Mouse (Mus musculus): ENCODE measurements around the gene Eif4a2. TPM values are rescaled to one million over a fixed set of nuclear protein-coding genes. Genes with fewer than 3 reads are reported as not detected.

The Eif4a2 gene
- polyA plus RNA-seq, 1 experiment from 2014 or later: 189 TPM

DNA sequence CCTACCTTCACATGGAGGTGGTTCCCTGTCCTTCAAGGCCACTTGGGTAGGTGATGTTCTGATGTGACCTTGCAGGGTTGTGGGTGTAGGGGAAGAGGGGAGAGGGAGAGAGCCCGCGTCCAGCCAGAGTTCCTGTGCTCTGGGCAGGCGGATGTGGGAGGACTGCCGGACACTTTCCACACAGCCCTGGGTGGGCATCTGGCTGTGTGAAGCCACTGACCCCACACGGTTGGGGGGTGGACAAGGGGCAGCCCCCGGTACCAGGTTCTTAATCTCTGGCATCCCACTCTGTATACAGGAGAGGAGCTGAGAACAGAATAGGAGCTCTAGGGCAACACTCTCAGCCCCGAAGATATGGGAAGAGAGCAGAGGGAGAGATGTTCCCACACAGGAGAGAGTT, 51.0 kb downstream of the Eif4a2 start:
- ATAC-seq (replicated peaks; ENCODE audit: low FRiP score) (no peak), DNase-seq (ENCODE audit: low spot score) (no peak)
- no peak overlapping the region for H3K9ac ChIP-seq (ENCODE audit: low read depth, low read length)
- H3K4me2 ChIP-seq: no peak overlapping the region
- WGBS: 83% methylated on average over 7 of the region's 7 CpGs
- H3K9me3 ChIP-seq (ENCODE audit: control insufficient read depth, low read length): no peaks in the 10 kb centered on the region
- no peaks in the 10 kb centered on the region for H3K36me3 ChIP-seq (ENCODE audit: control insufficient read depth, insufficient read depth, low read length)
- H3K4me3 ChIP-seq (ENCODE audit: low read depth, low read length): no peak overlapping the region
- no peaks in the 10 kb centered on the region for H3K27me3 ChIP-seq (replicated peaks; ENCODE audit: control insufficient read depth, insufficient read depth, low read length)
- no peak overlapping the region for H3K27ac ChIP-seq (ENCODE audit: low read depth, low read length)
- no peaks in the 10 kb centered on the region for H3K4me1 ChIP-seq (replicated peaks; ENCODE audit: control insufficient read depth, insufficient read depth, low read length)

DNA sequence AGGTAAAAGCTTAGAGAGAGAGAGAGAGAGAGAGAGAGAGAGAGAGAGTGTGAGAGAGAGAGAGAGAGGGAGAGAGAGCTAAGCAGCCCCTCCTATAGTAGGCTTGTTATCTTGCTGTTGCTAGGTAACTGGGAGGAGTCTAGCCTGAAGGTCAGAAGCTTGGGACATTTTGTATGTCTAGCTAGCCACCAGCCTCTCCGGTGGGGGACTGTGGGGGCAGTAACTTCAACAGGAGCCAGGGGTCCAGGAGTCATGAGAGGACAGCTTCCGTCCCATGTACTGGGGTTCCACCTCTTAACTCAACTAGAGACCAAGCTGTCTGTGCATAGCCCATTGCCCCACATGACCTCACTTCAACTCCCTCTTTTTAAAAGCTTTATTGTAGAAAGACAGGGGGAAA, 51.7 kb downstream of the Eif4a2 start:
- Histone ChIP-seq H3K9me3 (ENCODE audit: control insufficient read depth, low read length) (no peaks in the 10 kb centered on the region), H3K4me3 (ENCODE audit: low read depth, low read length) (no peak overlapping the region), H3K27me3 (replicated peaks; ENCODE audit: control insufficient read depth, insufficient read depth, low read length) (no peaks in the 10 kb centered on the region), H3K27ac (ENCODE audit: low read depth, low read length) (no peak overlapping the region), H3K4me1 (replicated peaks; ENCODE audit: control insufficient read depth, insufficient read depth, low read length) (no peaks in the 10 kb centered on the region), H3K4me2 (no peak overlapping the region), H3K9ac (ENCODE audit: low read depth, low read length) (no peak overlapping the region), H3K36me3 (ENCODE audit: control insufficient read depth, insufficient read depth, low read length) (no peaks in the 10 kb centered on the region)
- 42% methylated on average over 2 of the region's 2 CpGs for WGBS
- DNase-seq (ENCODE audit: low spot score) (no peak), ATAC-seq (replicated peaks; ENCODE audit: low FRiP score) (no peak)

GRCm38 (mm10) chr16:23159749-23160148, 52.5 kb downstream of the Eif4a2 start:
- ATAC-seq (replicated peaks; ENCODE audit: low FRiP score) (no peak), DNase-seq (ENCODE audit: low spot score) (no peak)
- H3K9ac ChIP-seq (ENCODE audit: low read depth, low read length): no peak overlapping the region
- H3K27me3 ChIP-seq (replicated peaks; ENCODE audit: control insufficient read depth, insufficient read depth, low read length): no peaks in the 10 kb centered on the region
- no peak overlapping the region for H3K4me2 ChIP-seq
- WGBS: 28% methylated on average over 2 of the region's 2 CpGs
- no peak overlapping the region for H3K27ac ChIP-seq (ENCODE audit: low read depth, low read length)
- H3K4me3 ChIP-seq (ENCODE audit: low read depth, low read length): no peak overlapping the region
- H3K36me3 ChIP-seq (ENCODE audit: control insufficient read depth, insufficient read depth, low read length): no peaks in the 10 kb centered on the region
- H3K4me1 ChIP-seq (replicated peaks; ENCODE audit: control insufficient read depth, insufficient read depth, low read length): no peaks in the 10 kb centered on the region
- no peaks in the 10 kb centered on the region for H3K9me3 ChIP-seq (ENCODE audit: control insufficient read depth, low read length)

- Histone ChIP-seq H3K4me2 (no peak overlapping the region), H3K27ac (ENCODE audit: low read depth, low read length) (no peak overlapping the region), H3K9me3 (ENCODE audit: control insufficient read depth, low read length) (no peaks in the 10 kb centered on the region), H3K4me3 (ENCODE audit: low read depth, low read length) (no peak overlapping the region), H3K9ac (ENCODE audit: low read depth, low read length) (no peak overlapping the region), H3K4me1 (replicated peaks; ENCODE audit: control insufficient read depth, insufficient read depth, low read length) (no peaks in the 10 kb centered on the region), H3K36me3 (ENCODE audit: control insufficient read depth, insufficient read depth, low read length) (no peaks in the 10 kb centered on the region), H3K27me3 (replicated peaks; ENCODE audit: control insufficient read depth, insufficient read depth, low read length) (no peaks in the 10 kb centered on the region)
- no peak for DNase-seq (ENCODE audit: low spot score)
- no peak for ATAC-seq (replicated peaks; ENCODE audit: low FRiP score)
- 48% methylated on average over 3 of the region's 3 CpGs for WGBS
These were observed 54.9 kb downstream of the Eif4a2 start for GRCm38 (mm10) chr16:23162116-23162515.

Small RNA genes within 50 kb of the gene (microRNA-seq; reads per million reads assigned to microRNA genes)
- gene Gm49346 (ENCODE audit: borderline number of aligned reads): 2.8 reads per million

Other genes starting within 250 kb of the Eif4a2 start
- 44.8 and 47.3 TPM in 2 replicates for gene Tbccd1, start 249.8 kb upstream of the Eif4a2 start, polyA plus RNA-seq (2014; fragmentation: Nextera tagmentation; extraction: Ambion mirVana)
- gene Dnajb11, start 249.6 kb upstream of the Eif4a2 start, polyA plus RNA-seq (2014; fragmentation: Nextera tagmentation; extraction: Ambion mirVana): 125 and 131 TPM in 2 replicates
- 79.0 and 82.8 TPM in 2 replicates for gene Ahsg, start 216.2 kb upstream of the Eif4a2 start, polyA plus RNA-seq (2014; fragmentation: Nextera tagmentation; extraction: Ambion mirVana)
- 0.22 and 0.69 TPM in 2 replicates for gene Fetub, start 189.1 kb upstream of the Eif4a2 start, polyA plus RNA-seq (2014; fragmentation: Nextera tagmentation; extraction: Ambion mirVana)
- 0.22 TPM in 1 of 2 replicates, not detected in the other for gene Hrg, start 156.4 kb upstream of the Eif4a2 start, polyA plus RNA-seq (2014; fragmentation: Nextera tagmentation; extraction: Ambion mirVana)
- gene Kng2, start 78.0 kb upstream of the Eif4a2 start, polyA plus RNA-seq (2014; fragmentation: Nextera tagmentation; extraction: Ambion mirVana): 0.27 and 0.34 TPM in 2 replicates
- 87.0 and 97.8 TPM in 2 replicates for gene Kng1, start 49.6 kb upstream of the Eif4a2 start, polyA plus RNA-seq (2014; fragmentation: Nextera tagmentation; extraction: Ambion mirVana)
- gene Rfc4, start 20.3 kb downstream of the Eif4a2 start, polyA plus RNA-seq (2014; fragmentation: Nextera tagmentation; extraction: Ambion mirVana): 204 and 227 TPM in 2 replicates
- gene Adipoq, start 39.1 kb downstream of the Eif4a2 start, polyA plus RNA-seq (2014; fragmentation: Nextera tagmentation; extraction: Ambion mirVana): not detected in 2 replicates
- gene St6gal1, start 117.3 kb downstream of the Eif4a2 start, polyA plus RNA-seq (2014; fragmentation: Nextera tagmentation; extraction: Ambion mirVana): 16.1 and 18.7 TPM in 2 replicates